Mouse (Mus musculus): ENCODE measurements at regions not wholly inside any gene's neighbourhood (a gene's known extent, or its start where the extent isn't known, plus 50 kb on each side); places are given as distances from the start of the nearest gene placed in this dataset.
A peak's percentile ranks its signal among the peaks of the same experiment; 100 is the strongest.

DNA sequence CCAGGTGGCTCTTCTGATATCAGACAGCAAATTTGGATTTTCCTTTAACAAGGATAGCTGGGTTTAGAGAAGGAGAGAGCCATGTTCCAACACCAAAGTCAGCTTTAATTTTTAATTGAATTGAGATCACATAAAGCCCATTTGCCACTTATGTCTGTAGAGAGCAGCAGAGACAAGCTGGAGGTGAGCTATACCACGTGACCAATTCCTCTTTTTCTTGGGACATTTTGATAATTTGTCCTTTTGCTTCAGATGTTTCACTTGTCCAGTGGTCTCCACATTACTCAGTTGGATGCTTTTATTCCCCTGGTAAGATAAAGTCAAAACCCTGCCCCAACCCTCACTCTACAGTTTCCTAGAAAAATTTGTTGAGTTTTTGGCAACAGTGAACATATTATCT lies 248.6 kb upstream of the Ndst4 start:
- H3K4me2 ChIP-seq (ENCODE audit: low read depth, low read length, severe bottlenecking) = no peak overlapping the region
- no peak for ATAC-seq (replicated peaks; ENCODE audit: low FRiP score)
- WGBS = 81% methylated on average over 1 of the region's 1 CpGs
- no peak overlapping the region for H3K27ac ChIP-seq (ENCODE audit: low read depth, low read length)
- no peak for DNase-seq (ENCODE audit: low spot score)
- no peak overlapping the region for H3K9ac ChIP-seq (ENCODE audit: low read length)
- H3K9me3 ChIP-seq (ENCODE audit: control insufficient read depth, low read length) = no peaks in the 10 kb centered on the region
- no peak overlapping the region for H3K4me3 ChIP-seq (ENCODE audit: low read depth, low read length)
- no peaks in the 10 kb centered on the region for H3K36me3 ChIP-seq (ENCODE audit: control insufficient read depth, insufficient read depth, low read length)
- no peaks in the 10 kb centered on the region for H3K27me3 ChIP-seq (ENCODE audit: control insufficient read depth, insufficient read depth, low read length)
- no peaks in the 10 kb centered on the region for H3K4me1 ChIP-seq (replicated peaks; ENCODE audit: control insufficient read depth, insufficient read depth, low read length)

DNA sequence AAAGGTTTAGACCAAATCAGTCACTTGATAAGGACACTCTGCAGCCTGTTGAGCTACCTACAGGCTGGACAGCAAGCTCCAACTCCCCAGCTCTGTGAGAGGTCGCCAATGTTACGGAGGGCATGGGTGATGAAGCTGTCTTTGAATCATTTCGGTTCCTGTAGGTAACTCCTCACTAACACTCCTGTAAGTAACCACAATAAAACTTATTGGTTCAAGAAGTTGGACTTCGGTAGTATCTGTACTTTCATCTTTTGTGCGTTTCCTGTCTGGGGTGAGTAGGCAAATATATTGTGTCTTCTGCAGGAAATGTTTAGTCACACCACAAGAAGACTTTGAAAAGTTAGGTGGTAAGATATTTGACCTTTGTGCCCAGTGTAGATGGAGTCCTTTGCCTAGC lies 244.1 kb upstream of the Ndst4 start:
- DNase-seq (ENCODE audit: low spot score) = no peak
- no peaks in the 10 kb centered on the region for H3K27me3 ChIP-seq (ENCODE audit: control insufficient read depth, insufficient read depth, low read length)

DNA sequence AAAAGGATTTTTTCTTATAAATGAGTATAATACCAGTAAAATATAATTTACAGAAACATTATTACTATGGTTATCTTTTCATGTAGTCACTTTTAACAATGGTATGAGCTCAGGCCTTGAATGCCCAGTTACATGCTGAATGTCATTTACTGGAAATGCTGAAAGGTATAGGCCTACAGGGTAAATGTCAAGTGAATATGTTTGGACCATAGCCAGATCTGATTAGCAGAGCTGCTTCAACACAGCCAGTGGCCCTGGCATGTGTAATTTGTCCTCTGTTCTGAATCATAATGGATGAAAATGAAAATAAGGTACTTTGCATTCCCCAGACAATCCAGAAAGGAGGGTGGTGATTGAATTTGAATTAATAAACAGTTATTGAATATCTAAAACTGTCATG lies 213.3 kb upstream of the Ndst4 start:
- Histone ChIP-seq H3K27ac (ENCODE audit: low read depth, low read length) (no peak overlapping the region), H3K9me3 (ENCODE audit: control insufficient read depth, low read length) (no peaks in the 10 kb centered on the region)

More for the DNA sequence above, 244.1 kb upstream of the Ndst4 start:
- no peak overlapping the region for H3K9ac ChIP-seq (ENCODE audit: low read length)
- H3K36me3 ChIP-seq (ENCODE audit: control insufficient read depth, insufficient read depth, low read length) = no peaks in the 10 kb centered on the region
- no peaks in the 10 kb centered on the region for H3K4me1 ChIP-seq (replicated peaks; ENCODE audit: control insufficient read depth, insufficient read depth, low read length)
- H3K9me3 ChIP-seq (ENCODE audit: control insufficient read depth, low read length) = no peaks in the 10 kb centered on the region
- 88% methylated on average over 5 of the region's 5 CpGs for WGBS
- no peak overlapping the region for H3K27ac ChIP-seq (ENCODE audit: low read depth, low read length)
- ATAC-seq (replicated peaks; ENCODE audit: low FRiP score) = no peak
- no peak overlapping the region for H3K4me3 ChIP-seq (ENCODE audit: low read depth, low read length)
- no peak overlapping the region for H3K4me2 ChIP-seq (ENCODE audit: low read depth, low read length, severe bottlenecking)

DNA sequence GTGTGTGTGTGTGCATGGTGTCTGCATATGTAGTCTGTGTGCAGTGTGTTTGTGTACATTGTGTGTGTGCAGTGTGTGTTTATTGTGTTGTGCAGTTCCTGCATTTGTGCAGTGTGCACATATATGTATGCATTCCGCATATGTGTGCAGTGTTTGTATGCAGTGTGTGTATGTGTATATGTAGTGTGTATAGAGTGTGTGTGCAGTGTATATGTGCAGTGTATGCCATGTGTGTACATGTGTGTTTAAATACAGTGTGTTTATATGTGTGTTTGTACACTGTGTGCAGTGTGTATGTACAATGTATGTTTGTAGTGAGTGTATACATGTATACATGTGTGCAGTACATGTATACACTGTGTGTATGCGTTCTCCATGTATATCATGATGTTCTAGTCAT lies 183.0 kb upstream of the Ndst4 start:
- no peak overlapping the region for H3K9ac ChIP-seq (ENCODE audit: low read length)
- ATAC-seq (replicated peaks; ENCODE audit: low FRiP score) (no peak), DNase-seq (ENCODE audit: low spot score) (no peak)
- no peaks in the 10 kb centered on the region for H3K9me3 ChIP-seq (ENCODE audit: control insufficient read depth, low read length)
- no peaks in the 10 kb centered on the region for H3K4me1 ChIP-seq (replicated peaks; ENCODE audit: control insufficient read depth, insufficient read depth, low read length)
- H3K4me2 ChIP-seq (ENCODE audit: low read depth, low read length, severe bottlenecking) = no peak overlapping the region
- no peaks in the 10 kb centered on the region for H3K27me3 ChIP-seq (ENCODE audit: control insufficient read depth, insufficient read depth, low read length)
- no peaks in the 10 kb centered on the region for H3K36me3 ChIP-seq (ENCODE audit: control insufficient read depth, insufficient read depth, low read length)
- no peak overlapping the region for H3K27ac ChIP-seq (ENCODE audit: low read depth, low read length)
- H3K4me3 ChIP-seq (ENCODE audit: low read depth, low read length) = no peak overlapping the region
- 93% methylated on average over 2 of the region's 2 CpGs for WGBS

More for the DNA sequence above, 213.3 kb upstream of the Ndst4 start:
- H3K36me3 ChIP-seq (ENCODE audit: control insufficient read depth, insufficient read depth, low read length) = no peaks in the 10 kb centered on the region
- no peak overlapping the region for H3K4me2 ChIP-seq (ENCODE audit: low read depth, low read length, severe bottlenecking)
- ATAC-seq (replicated peaks; ENCODE audit: low FRiP score) (peak; percentile 34; the same call in 1 of the 2 replicates), DNase-seq (ENCODE audit: low spot score) (no peak)
- H3K9ac ChIP-seq (ENCODE audit: low read length) = no peak overlapping the region
- H3K4me1 ChIP-seq (replicated peaks; ENCODE audit: control insufficient read depth, insufficient read depth, low read length) = no peaks in the 10 kb centered on the region
- no peaks in the 10 kb centered on the region for H3K27me3 ChIP-seq (ENCODE audit: control insufficient read depth, insufficient read depth, low read length)
- H3K4me3 ChIP-seq (ENCODE audit: low read depth, low read length) = no peak overlapping the region

DNA sequence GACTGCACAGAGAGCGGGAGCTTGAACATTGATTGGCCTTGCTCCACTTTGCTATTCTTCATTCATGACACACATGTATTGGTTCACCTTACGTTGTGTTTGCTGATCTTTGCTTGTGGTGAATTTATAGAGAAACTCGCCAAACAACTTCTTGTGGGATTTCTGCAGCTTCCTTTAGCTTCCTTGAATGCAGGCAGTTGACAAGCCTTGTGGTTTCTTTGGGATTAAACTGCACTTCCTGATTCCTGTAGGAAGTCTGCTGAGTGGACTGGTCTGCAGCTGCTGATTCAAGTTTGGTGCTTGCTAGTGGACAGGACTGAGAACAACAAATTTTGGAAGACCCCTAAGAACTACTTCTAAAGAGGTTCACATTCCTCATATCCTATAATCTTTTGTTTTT lies 152.8 kb upstream of the Ndst4 start:
- Histone ChIP-seq H3K36me3 (ENCODE audit: control insufficient read depth, insufficient read depth, low read length) (no peaks in the 10 kb centered on the region), H3K27me3 (ENCODE audit: control insufficient read depth, insufficient read depth, low read length) (no peaks in the 10 kb centered on the region), H3K4me2 (ENCODE audit: low read depth, low read length, severe bottlenecking) (no peak overlapping the region), H3K9ac (ENCODE audit: low read length) (no peak overlapping the region), H3K27ac (ENCODE audit: low read depth, low read length) (no peak overlapping the region), H3K4me3 (ENCODE audit: low read depth, low read length) (no peak overlapping the region), H3K9me3 (ENCODE audit: control insufficient read depth, low read length) (no peaks in the 10 kb centered on the region), H3K4me1 (replicated peaks; ENCODE audit: control insufficient read depth, insufficient read depth, low read length) (no peaks in the 10 kb centered on the region)
- 94% methylated on average over 3 of the region's 3 CpGs for whole genome bisulfite sequencing
- DNase-seq (ENCODE audit: low spot score) (no peak), ATAC-seq (replicated peaks; ENCODE audit: low FRiP score) (no peak)

DNA sequence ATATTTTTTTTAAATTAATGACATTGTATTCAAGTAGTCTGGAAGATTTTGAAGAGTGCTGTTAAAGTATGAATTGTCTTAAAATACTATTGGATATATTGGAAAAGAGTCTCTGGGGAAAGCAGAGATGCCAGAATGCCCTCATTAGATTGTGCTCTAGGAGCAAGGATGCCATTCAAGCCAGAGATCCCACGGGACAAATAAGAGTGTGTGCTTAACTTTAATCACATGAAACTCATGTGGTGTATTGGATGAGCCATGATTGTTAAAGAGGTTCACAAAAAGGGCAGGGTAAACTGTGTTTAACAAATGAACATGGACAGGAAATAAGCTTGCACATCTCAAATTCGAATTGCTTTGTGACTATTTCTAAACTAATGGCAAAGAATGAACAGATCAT lies 143.0 kb upstream of the Ndst4 start:
- no peak for DNase-seq (ENCODE audit: low spot score)
- Histone ChIP-seq H3K27ac (ENCODE audit: low read depth, low read length) (no peak overlapping the region), H3K4me2 (ENCODE audit: low read depth, low read length, severe bottlenecking) (no peak overlapping the region), H3K4me3 (ENCODE audit: low read depth, low read length) (no peak overlapping the region), H3K9ac (ENCODE audit: low read length) (no peak overlapping the region), H3K9me3 (ENCODE audit: control insufficient read depth, low read length) (no peaks in the 10 kb centered on the region), H3K4me1 (replicated peaks; ENCODE audit: control insufficient read depth, insufficient read depth, low read length) (no peaks in the 10 kb centered on the region), H3K27me3 (ENCODE audit: control insufficient read depth, insufficient read depth, low read length) (no peaks in the 10 kb centered on the region), H3K36me3 (ENCODE audit: control insufficient read depth, insufficient read depth, low read length) (no peaks in the 10 kb centered on the region)
- 67% methylated on average over 2 of the region's 2 CpGs for WGBS
- ATAC-seq (replicated peaks; ENCODE audit: low FRiP score) = no peak

DNA sequence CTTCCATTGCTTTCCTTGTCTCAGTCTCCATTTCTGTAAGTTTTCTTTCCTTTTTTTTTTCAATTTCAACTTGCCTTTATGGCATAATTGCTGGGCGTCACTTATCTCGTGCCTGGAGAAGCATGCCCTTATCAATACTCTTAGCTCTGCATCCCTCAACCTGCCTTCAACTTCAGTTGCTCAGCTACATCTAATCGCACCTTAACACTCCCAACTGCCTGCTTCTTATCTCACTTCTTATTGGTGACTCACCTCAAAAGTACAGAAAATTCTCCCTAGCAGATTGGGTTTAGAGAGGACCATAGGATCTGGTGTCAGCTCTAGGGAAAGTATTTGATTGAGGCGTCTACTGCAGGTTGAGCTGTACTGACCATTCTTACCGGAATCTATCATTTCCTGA lies 133.2 kb upstream of the Ndst4 start:
- H3K9me3 ChIP-seq (ENCODE audit: control insufficient read depth, low read length) = no peaks in the 10 kb centered on the region
- ATAC-seq (replicated peaks; ENCODE audit: low FRiP score) = 0 out of 2 replicates have a peak, but pooled peaks have one; percentile 18
- WGBS = 86% methylated on average over 5 of the region's 5 CpGs

DNA sequence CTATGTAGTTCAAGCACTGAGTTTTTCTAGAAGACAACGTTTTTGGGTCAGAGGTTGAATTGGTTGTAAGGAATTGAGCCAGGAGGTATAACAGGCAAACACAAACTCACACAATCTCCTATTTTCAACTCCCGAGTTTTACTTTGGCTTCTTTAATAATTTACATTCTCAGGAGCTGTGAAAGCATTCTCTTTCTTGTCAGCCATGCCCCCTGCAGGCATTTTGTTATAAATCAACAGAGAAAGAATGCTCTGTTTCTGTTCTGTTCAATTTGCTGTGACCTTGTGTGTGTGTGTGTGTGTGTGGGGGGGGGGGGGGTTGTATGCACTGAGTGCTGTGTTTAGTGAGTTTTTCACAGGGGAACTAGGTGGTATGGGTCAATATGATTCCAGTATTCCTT lies 132.7 kb upstream of the Ndst4 start:
- WGBS = 8% methylated on average over 2 of the region's 2 CpGs
- Histone ChIP-seq H3K27me3 (ENCODE audit: control insufficient read depth, insufficient read depth, low read length) (no peaks in the 10 kb centered on the region), H3K9me3 (ENCODE audit: control insufficient read depth, low read length) (no peaks in the 10 kb centered on the region), H3K9ac (ENCODE audit: low read length) (no peak overlapping the region), H3K36me3 (ENCODE audit: control insufficient read depth, insufficient read depth, low read length) (no peaks in the 10 kb centered on the region), H3K4me1 (replicated peaks; ENCODE audit: control insufficient read depth, insufficient read depth, low read length) (no peaks in the 10 kb centered on the region), H3K27ac (ENCODE audit: low read depth, low read length) (no peak overlapping the region), H3K4me3 (ENCODE audit: low read depth, low read length) (no peak overlapping the region), H3K4me2 (ENCODE audit: low read depth, low read length, severe bottlenecking) (no peak overlapping the region)
- DNase-seq (ENCODE audit: low spot score) = no peak
- ATAC-seq (replicated peaks; ENCODE audit: low FRiP score) = peak; percentile 66

More for the DNA sequence above, 133.2 kb upstream of the Ndst4 start:
- Histone ChIP-seq H3K27ac (ENCODE audit: low read depth, low read length) (no peak overlapping the region), H3K4me3 (ENCODE audit: low read depth, low read length) (no peak overlapping the region), H3K36me3 (ENCODE audit: control insufficient read depth, insufficient read depth, low read length) (no peaks in the 10 kb centered on the region), H3K27me3 (ENCODE audit: control insufficient read depth, insufficient read depth, low read length) (no peaks in the 10 kb centered on the region), H3K4me2 (ENCODE audit: low read depth, low read length, severe bottlenecking) (no peak overlapping the region), H3K9ac (ENCODE audit: low read length) (no peak overlapping the region), H3K4me1 (replicated peaks; ENCODE audit: control insufficient read depth, insufficient read depth, low read length) (no peaks in the 10 kb centered on the region)
- DNase-seq (ENCODE audit: low spot score) = no peak

DNA sequence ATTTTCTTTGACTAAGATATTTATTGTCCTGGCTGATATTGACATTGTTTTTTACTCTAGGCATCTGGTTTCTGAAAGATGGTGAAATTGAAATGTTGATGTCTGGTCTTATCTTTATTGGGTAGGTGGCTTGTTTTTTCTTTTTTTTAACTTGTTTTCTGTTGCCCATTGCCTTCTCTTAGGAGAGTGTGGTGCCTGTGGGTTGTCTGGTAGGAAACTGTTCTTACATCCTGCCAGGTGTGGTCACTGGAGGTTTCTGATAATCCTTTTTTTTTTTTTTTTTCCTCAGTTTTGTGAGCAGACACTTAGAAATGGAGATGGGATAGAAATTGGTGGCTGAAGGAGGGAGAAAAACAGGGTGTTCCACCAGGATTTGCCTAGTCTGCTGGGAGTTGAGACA lies 125.3 kb upstream of the Ndst4 start:
- H3K27ac ChIP-seq (ENCODE audit: low read depth, low read length) = no peak overlapping the region
- H3K4me2 ChIP-seq (ENCODE audit: low read depth, low read length, severe bottlenecking) = no peak overlapping the region
- no peaks in the 10 kb centered on the region for H3K36me3 ChIP-seq (ENCODE audit: control insufficient read depth, insufficient read depth, low read length)
- no peaks in the 10 kb centered on the region for H3K9me3 ChIP-seq (ENCODE audit: control insufficient read depth, low read length)
- H3K27me3 ChIP-seq (ENCODE audit: control insufficient read depth, insufficient read depth, low read length) = no peaks in the 10 kb centered on the region
- ATAC-seq (replicated peaks; ENCODE audit: low FRiP score) = no peak
- no peaks in the 10 kb centered on the region for H3K4me1 ChIP-seq (replicated peaks; ENCODE audit: control insufficient read depth, insufficient read depth, low read length)
- no peak overlapping the region for H3K9ac ChIP-seq (ENCODE audit: low read length)
- DNase-seq (ENCODE audit: low spot score) = no peak
- H3K4me3 ChIP-seq (ENCODE audit: low read depth, low read length) = no peak overlapping the region

Data from forebrain, embryonic 11.5 days (tissue).